Mouse (Mus musculus) liver, embryonic 14.5 days (tissue): ENCODE data around the gene Col6a3. TPM values are rescaled to one million over a fixed set of nuclear protein-coding genes. Genes with fewer than 3 reads are reported as not detected.

Source experiments
- ATAC-seq: fragments of 200-750 bp; cut with Nextera tagmentation; 2 replicates; pipeline ENCODE4 v1.8.0; 2017; ENCODE audit warnings: moderate number of reproducible peaks, mild to moderate bottlenecking, moderate library complexity; ENCODE audit not compliant: insufficient read depth
- DNase-seq, 3 experiments: peaks; one replicate each; pipeline ENCODE4 v3.0.0-alpha.2; 2012 to 2013; ENCODE audit warnings: low read depth in 3 of 3, low spot score in 3 of 3
- H3K27ac ChIP-seq: fragments of 300-500 bp; sonication (generic); 2 replicates; pipeline ENCODE4 v1.5.1; 2014; ENCODE audit warnings: moderate library complexity, mild to moderate bottlenecking, control low read depth, inconsistent platforms
- H3K27me3 ChIP-seq: fragments of 300-500 bp; sonication (generic); 2 replicates; pipeline ENCODE4 v1.6.1; 2014; ENCODE audit warnings: mild to moderate bottlenecking, low read length, moderate library complexity; ENCODE audit not compliant: control insufficient read depth, insufficient read depth
- H3K36me3 ChIP-seq: fragments of 300-500 bp; sonication (generic); replicated peaks from 2 replicates; pipeline ENCODE4 v1.6.1; 2014; ENCODE audit warnings: low read depth; ENCODE audit not compliant: control insufficient read depth, insufficient read depth
- H3K4me1 ChIP-seq, 2 experiments: fragments of 200-500 bp in 1 of 2; fragments of 300-500 bp in 1 of 2; sonication (generic) in 1 of 2; replicated peaks; 2 replicates each; pipeline ENCODE4 v1.6.1; 2012 to 2014; ENCODE audit warnings: antibody characterized with exemption in 1 of 2, inconsistent platforms in 1 of 2, low read length in 1 of 2; ENCODE audit not compliant: control insufficient read depth in 2 of 2, insufficient read depth in 2 of 2
- H3K4me2 ChIP-seq: fragments of 300-500 bp; sonication (generic); 2 replicates; pipeline ENCODE4 v1.6.1; 2014; ENCODE audit warnings: low read depth, mild to moderate bottlenecking, control low read depth, moderate library complexity
- H3K4me3 ChIP-seq, 2 experiments: fragments of 200-500 bp in 1 of 2; fragments of 300-500 bp in 1 of 2; sonication (generic) in 1 of 2; 2 replicates each; pipeline ENCODE4 v1.5.1; 2012 to 2014; ENCODE audit warnings: low read depth in 2 of 2, low read length in 2 of 2, mild to moderate bottlenecking in 2 of 2, control low read depth in 1 of 2, inconsistent platforms in 1 of 2, moderate library complexity in 1 of 2; ENCODE audit not compliant: insufficient read depth in 1 of 2
- H3K9ac ChIP-seq: fragments of 300-500 bp; sonication (generic); replicated peaks from 2 replicates; pipeline ENCODE4 v1.6.1; 2014; ENCODE audit warnings: mild to moderate bottlenecking, control low read depth, moderate library complexity
- H3K9me3 ChIP-seq: fragments of 300-500 bp; sonication (generic); 2 replicates; pipeline ENCODE4 v1.6.1; 2016; ENCODE audit warnings: low read length, mixed read lengths; ENCODE audit not compliant: control insufficient read depth
- CTCF ChIP-seq: IDR thresholded peaks from 2 replicates; pipeline ENCODE4 v1.5.1; 2016; ENCODE audit warnings: antibody characterized with exemption, low read depth, control low read depth
- EP300 ChIP-seq: IDR thresholded peaks from 2 replicates; pipeline ENCODE4 v1.6.1; 2016; ENCODE audit warnings: antibody characterized with exemption, low read depth
- WGBS: fragments of 180-500 bp; shearing (Covaris S2); extraction: QIAGEN DNeasy Blood & Tissue Kit; methylation state at CpG from one replicate; pipeline ENCODE4 v1.1.7; 2014; ENCODE audit not compliant: insufficient replicate concordance; 5-methylcytosine and 5-hydroxymethylcytosine counted together
- polyA plus RNA-seq, 2 experiments: library from polyadenylated mRNA; depleted of rRNA in 1 of 2; stranded (reverse) in 1 of 2; unstranded in 1 of 2; fragments of >200 nt; fragmentation: Nextera tagmentation in 1 of 2; extraction: Ambion mirVana in 1 of 2; gene quantifications; 2 replicates each; pipeline versions ENCODE4 v1.2.1 to v1.2.3; 2012 to 2014

Col6a3 gene
- polyA plus RNA-seq, 2 experiments = 2.8 to 4.2 TPM

DNA sequence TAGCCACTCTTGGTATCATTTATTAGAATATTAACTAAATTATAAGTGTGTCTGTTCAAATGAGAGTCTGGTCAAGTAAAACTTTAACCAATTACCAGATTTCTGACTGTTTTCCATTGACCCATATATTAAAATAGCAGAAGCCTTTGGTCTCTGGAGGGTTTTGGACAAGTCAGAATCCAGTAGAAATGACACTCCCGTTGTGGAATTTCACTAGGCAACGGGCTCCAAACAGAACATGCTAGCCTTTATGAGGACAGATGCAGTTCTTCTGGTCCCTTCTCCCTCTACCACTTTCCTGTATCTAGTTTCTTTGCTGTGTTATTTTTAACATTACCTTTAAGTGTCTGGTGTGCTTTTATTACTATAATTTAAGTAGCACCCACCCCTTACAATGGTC lies 26.8 kb upstream of the Col6a3 start:
- ATAC-seq = no peak
- H3K27ac ChIP-seq = no peak overlapping the region

DNA sequence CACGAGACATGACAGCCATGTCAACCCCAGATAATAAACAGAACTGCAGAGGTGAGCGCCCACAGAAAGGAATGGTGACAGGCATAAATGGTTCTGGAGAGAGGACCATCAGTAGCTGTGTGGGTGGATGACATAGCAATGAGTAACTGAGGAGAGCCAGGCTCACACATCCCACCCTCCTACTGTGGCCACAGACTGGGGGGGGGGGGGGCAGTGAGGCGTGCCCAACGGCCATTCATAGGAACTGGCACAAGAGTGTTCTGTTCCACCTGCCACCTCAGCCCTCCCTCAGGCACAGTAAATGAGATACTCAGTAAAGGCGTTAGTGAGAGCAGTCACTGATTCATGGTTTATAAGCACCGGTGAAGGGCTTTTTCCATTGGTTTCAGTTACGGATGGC lies 23.0 kb upstream of the Col6a3 start:
- no peak for DNase-seq
- Histone ChIP-seq H3K4me2 (no peak overlapping the region), H3K4me3 (no peak overlapping the region), H3K36me3 (no peaks in the 10 kb centered on the region), H3K9me3 (no peaks in the 10 kb centered on the region), H3K4me1 (no peaks in the 10 kb centered on the region), H3K9ac (no peak overlapping the region), H3K27me3 (no peaks in the 10 kb centered on the region), H3K27ac (no peak overlapping the region)
- no peak for TF ChIP-seq EP300
- no peak for TF ChIP-seq CTCF
- WGBS = 63% methylated on average over 7 of the region's 7 CpGs
- ATAC-seq = no peak

More for the DNA sequence above, 26.8 kb upstream of the Col6a3 start:
- no peak for TF ChIP-seq EP300
- no peak for TF ChIP-seq CTCF
- H3K4me2 ChIP-seq = no peak overlapping the region
- H3K9ac ChIP-seq = no peak overlapping the region
- H3K9me3 ChIP-seq = no peaks in the 10 kb centered on the region
- H3K4me3 ChIP-seq = no peak overlapping the region
- H3K27me3 ChIP-seq = no peaks in the 10 kb centered on the region
- H3K4me1 ChIP-seq = no peaks in the 10 kb centered on the region
- no peaks in the 10 kb centered on the region for H3K36me3 ChIP-seq
- 64% methylated on average over 2 of the region's 2 CpGs for WGBS
- DNase-seq = no peak

GRCm38 (mm10) chr1:90855880-90856279 lies 12.1 kb upstream of the Col6a3 start:
- no peaks in the 10 kb centered on the region for H3K27me3 ChIP-seq
- H3K4me3 ChIP-seq = no peak overlapping the region
- H3K27ac ChIP-seq = no peak overlapping the region
- no peak overlapping the region for H3K4me2 ChIP-seq
- DNase-seq (no peak), ATAC-seq (no peak)
- H3K9me3 ChIP-seq = no peaks in the 10 kb centered on the region
- WGBS = 59% methylated on average over 5 of the region's 5 CpGs
- H3K4me1 ChIP-seq = no peaks in the 10 kb centered on the region
- no peak for TF ChIP-seq EP300
- TF ChIP-seq CTCF = no peak
- no peak overlapping the region for H3K9ac ChIP-seq
- no peaks in the 10 kb centered on the region for H3K36me3 ChIP-seq

DNA sequence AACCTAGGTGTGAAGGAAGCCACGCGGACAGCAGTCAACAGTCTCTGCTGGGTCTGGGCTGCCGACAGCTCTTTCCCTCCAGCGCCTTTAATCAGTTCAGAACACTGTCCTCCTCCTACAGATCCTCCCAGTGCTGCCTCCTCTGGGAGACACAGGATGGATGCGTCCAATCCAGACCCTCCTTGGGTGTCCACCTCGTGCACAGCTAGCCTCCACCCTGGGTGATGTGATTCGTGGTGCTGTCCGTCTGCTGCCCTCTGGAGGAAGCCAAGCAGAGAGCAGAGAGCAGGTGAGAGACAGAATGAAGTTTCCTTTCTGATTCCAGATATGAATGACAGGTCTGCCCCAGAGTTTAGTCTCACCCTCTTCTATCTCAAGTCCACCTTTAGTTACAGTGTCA lies 6.1 kb upstream of the Col6a3 start:
- no peaks in the 10 kb centered on the region for H3K27me3 ChIP-seq
- H3K9me3 ChIP-seq = no peaks in the 10 kb centered on the region
- H3K27ac ChIP-seq = no peak overlapping the region
- no peak overlapping the region for H3K4me3 ChIP-seq
- ATAC-seq (no peak), DNase-seq (no peak)
- WGBS = 38% methylated on average over 8 of the region's 8 CpGs
- no peak overlapping the region for H3K4me2 ChIP-seq
- no peaks in the 10 kb centered on the region for H3K36me3 ChIP-seq
- H3K9ac ChIP-seq = no peak overlapping the region
- no peaks in the 10 kb centered on the region for H3K4me1 ChIP-seq
- TF ChIP-seq EP300 (no peak), CTCF (peak; percentile 56)

DNA sequence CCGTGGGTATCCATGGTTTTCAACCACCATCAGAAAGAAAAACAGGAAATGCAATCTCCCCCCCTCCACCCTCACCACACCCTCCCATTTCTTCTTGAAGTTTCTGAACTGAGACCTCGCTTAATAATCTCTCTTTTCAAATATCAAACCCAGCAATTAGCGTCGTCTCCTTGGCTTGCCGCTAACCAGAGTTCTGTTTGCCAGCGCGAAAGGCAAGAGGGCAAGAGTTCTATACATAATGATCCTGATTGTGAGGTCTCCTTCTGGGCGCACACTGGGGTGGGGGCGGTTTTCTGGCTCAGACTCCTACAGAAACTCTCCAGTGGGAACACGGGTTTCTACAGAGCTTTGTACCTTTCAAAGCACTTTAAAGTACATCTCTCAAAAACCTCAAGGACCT lies 1.4 kb upstream of the Col6a3 start:
- no peaks in the 10 kb centered on the region for H3K36me3 ChIP-seq
- H3K4me2 ChIP-seq = no peak overlapping the region
- no peak overlapping the region for H3K9ac ChIP-seq
- DNase-seq (no peak), ATAC-seq (no peak)
- H3K9me3 ChIP-seq = no peaks in the 10 kb centered on the region
- H3K4me3 ChIP-seq = no peak overlapping the region
- no peak overlapping the region for H3K27ac ChIP-seq
- TF ChIP-seq CTCF (no peak), EP300 (no peak)
- H3K4me1 ChIP-seq = no peaks in the 10 kb centered on the region
- WGBS = 54% methylated on average over 10 of the region's 10 CpGs
- H3K27me3 ChIP-seq = no peaks in the 10 kb centered on the region
